Mouse (Mus musculus) liver, adult 2 months (tissue): ENCODE data around the gene Cyth1. TPM values are rescaled to one million over a fixed set of nuclear protein-coding genes. Genes with fewer than 3 reads are reported as not detected.

Experiments
- DNase-seq: peaks from one replicate; pipeline ENCODE4 v3.0.0-alpha.2; 2011; ENCODE audit warnings: low read depth, low spot score; ENCODE audit errors: extremely low read depth
- H3K27ac ChIP-seq: fragments of 200-500 bp; replicated peaks from 2 replicates; pipeline ENCODE4 v1.5.1; 2012; ENCODE audit warnings: low read depth, mild to moderate bottlenecking, control low read depth, inconsistent platforms, low read length; ENCODE audit not compliant: insufficient read depth
- H3K27me3 ChIP-seq: fragments of 200-500 bp; 2 replicates; pipeline ENCODE4 v1.6.1; 2012; ENCODE audit warnings: mild to moderate bottlenecking, moderate library complexity, low read length, inconsistent platforms; ENCODE audit not compliant: control insufficient read depth, insufficient read depth
- H3K36me3 ChIP-seq: fragments of 200-500 bp; 2 replicates; pipeline ENCODE4 v1.6.1; 2012; ENCODE audit warnings: low read length, inconsistent platforms; ENCODE audit not compliant: control insufficient read depth, insufficient read depth
- H3K4me1 ChIP-seq: fragments of 200-500 bp; 2 replicates; pipeline ENCODE4 v1.6.1; 2011; ENCODE audit warnings: low read length; ENCODE audit not compliant: control insufficient read depth, insufficient read depth
- H3K4me3 ChIP-seq: fragments of 200-500 bp; 2 replicates; pipeline ENCODE4 v1.5.1; 2011; ENCODE audit warnings: low read depth, mild to moderate bottlenecking, control low read depth, low read length, moderate library complexity; ENCODE audit not compliant: insufficient read depth
- H3K79me2 ChIP-seq: fragments of 200-500 bp; 2 replicates; pipeline ENCODE4 v1.6.1; 2012; ENCODE audit warnings: inconsistent platforms, mild to moderate bottlenecking, low read length, moderate library complexity; ENCODE audit not compliant: control insufficient read depth, insufficient read depth
- H3K9ac ChIP-seq: fragments of 200-500 bp; 2 replicates; pipeline ENCODE4 v1.6.1; 2012; ENCODE audit warnings: low read depth, mild to moderate bottlenecking, control low read depth, inconsistent platforms, low read length
- CTCF ChIP-seq: fragments of 200-500 bp; IDR thresholded peaks from 2 replicates; pipeline ENCODE4 v1.5.1; 2011; ENCODE audit warnings: low read depth, low read length, control low read depth
- POLR2A ChIP-seq: fragments of 200-500 bp; IDR thresholded peaks from 2 replicates; pipeline ENCODE4 v1.6.1; 2011; ENCODE audit warnings: low read length, control low read depth; ENCODE audit not compliant: insufficient read depth; ENCODE audit errors: extremely low read depth
- WGBS: fragments of 180-500 bp; shearing (Covaris S2); methylation state at CpG from one replicate; pipeline ENCODE4 v1.1.7; 2018; 5-methylcytosine and 5-hydroxymethylcytosine counted together
- polyA plus RNA-seq: library from polyadenylated mRNA; depleted of rRNA; stranded (reverse); fragments of >200 nt; gene quantifications from 2 replicates; pipeline ENCODE4 v1.2.3, GENCODE M21; 2012
- total RNA-seq: library from RNA; depleted of rRNA; stranded (reverse); fragments of >200 nt; gene quantifications from 2 replicates; pipeline ENCODE4 v1.2.3, GENCODE M21; 2014

Gene Cyth1
- total and polyA plus RNA-seq, 2 experiments: 14.7 to 32.4 TPM

DNA sequence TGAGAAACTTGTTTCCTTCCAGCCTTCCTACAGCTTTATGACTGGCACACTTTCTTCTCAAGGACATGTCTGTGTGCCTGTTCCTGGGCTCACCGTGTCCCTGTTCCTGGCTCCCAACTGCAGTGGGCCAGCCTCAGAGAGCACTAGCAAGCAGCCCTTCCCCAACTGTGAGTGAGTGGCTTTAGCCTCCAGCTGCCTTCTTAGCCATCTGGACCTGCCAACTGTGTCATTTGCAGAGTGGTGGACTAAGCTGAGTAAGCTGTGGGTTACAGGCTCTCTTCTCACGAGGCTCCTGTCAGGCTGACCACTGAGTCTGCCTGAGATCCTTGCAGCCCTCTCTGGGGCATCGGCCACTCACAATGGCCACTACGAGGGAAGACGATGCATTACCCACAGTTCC is 75.6 kb downstream of the Cyth1 start:
- TF ChIP-seq CTCF (no peak), POLR2A (no peak)
- H3K79me2 ChIP-seq: no peaks in the 10 kb centered on the region
- no peaks in the 10 kb centered on the region for H3K27me3 ChIP-seq
- no peak overlapping the region for H3K9ac ChIP-seq
- no peak for DNase-seq
- no peaks in the 10 kb centered on the region for H3K4me1 ChIP-seq
- WGBS: 89% methylated on average over 5 of the region's 5 CpGs
- H3K4me3 ChIP-seq: no peak overlapping the region
- peaks cover 45% of the 10 kb centered on the region for H3K36me3 ChIP-seq
- no peak overlapping the region for H3K27ac ChIP-seq

DNA sequence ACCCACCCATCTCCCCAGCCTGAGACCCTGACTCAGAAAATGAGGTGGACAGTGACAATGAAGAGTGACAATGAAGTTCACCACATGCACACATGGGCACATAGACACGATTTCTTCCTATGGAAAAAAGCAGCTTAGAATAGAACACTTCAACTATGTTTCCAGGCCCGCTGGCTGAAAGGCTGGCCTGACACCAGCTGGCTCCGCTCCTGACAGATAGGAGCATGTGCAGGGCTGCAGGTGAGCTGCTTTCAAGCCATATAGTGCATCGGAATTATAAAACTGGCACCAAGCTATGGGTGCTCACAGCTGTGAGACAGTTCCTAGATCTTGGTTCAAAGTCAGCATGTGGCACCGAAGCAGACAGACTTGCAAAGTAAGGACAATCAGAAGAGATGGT is 78.1 kb downstream of the Cyth1 start:
- Histone ChIP-seq H3K4me3 (no peak overlapping the region), H3K4me1 (no peaks in the 10 kb centered on the region), H3K27ac (no peak overlapping the region), H3K27me3 (no peaks in the 10 kb centered on the region), H3K36me3 (peaks cover 38% of the 10 kb centered on the region), H3K79me2 (no peaks in the 10 kb centered on the region), H3K9ac (no peak overlapping the region)
- TF ChIP-seq POLR2A (no peak), CTCF (no peak)
- 84% methylated on average over 5 of the region's 5 CpGs for WGBS
- DNase-seq: no peak

GRCm38 (mm10) chr11:118168714-118169113 is 79.7 kb downstream of the Cyth1 start:
- Histone ChIP-seq H3K79me2 (no peaks in the 10 kb centered on the region), H3K9ac (no peak overlapping the region), H3K4me1 (no peaks in the 10 kb centered on the region), H3K27ac (no peak overlapping the region), H3K36me3 (peaks cover 40% of the 10 kb centered on the region), H3K27me3 (no peaks in the 10 kb centered on the region), H3K4me3 (no peak overlapping the region)
- WGBS: 94% methylated on average over 9 of the region's 9 CpGs
- no peak for DNase-seq
- TF ChIP-seq POLR2A: no peak
- TF ChIP-seq CTCF: no peak

DNA sequence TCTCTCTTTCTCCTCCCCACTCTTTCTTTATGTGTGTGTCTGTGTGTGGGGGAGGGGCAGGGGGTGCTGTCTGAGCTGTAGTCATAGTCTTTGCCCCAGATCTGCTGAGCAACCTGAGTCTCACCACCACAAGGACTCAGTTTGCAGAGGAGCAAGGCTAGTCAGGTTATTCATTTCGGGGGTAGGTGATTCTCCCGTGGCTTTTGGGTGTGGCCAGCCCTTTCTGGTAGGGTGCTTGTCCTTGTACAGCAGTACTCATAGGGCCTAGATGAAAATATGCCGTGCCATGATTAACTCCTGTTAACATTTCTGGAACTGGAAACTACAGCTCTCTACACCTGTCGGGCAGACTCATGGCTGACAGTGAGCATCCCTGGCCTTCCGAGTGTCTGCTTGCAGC is 81.8 kb downstream of the Cyth1 start:
- TF ChIP-seq CTCF (no peak), POLR2A (no peak)
- no peak overlapping the region for H3K4me3 ChIP-seq
- no peak overlapping the region for H3K9ac ChIP-seq
- H3K4me1 ChIP-seq: no peaks in the 10 kb centered on the region
- no peak for DNase-seq
- no peak overlapping the region for H3K27ac ChIP-seq
- WGBS: 95% methylated on average over 5 of the region's 5 CpGs
- H3K27me3 ChIP-seq: no peaks in the 10 kb centered on the region
- peaks cover 39% of the 10 kb centered on the region for H3K36me3 ChIP-seq
- no peaks in the 10 kb centered on the region for H3K79me2 ChIP-seq

GRCm38 (mm10) chr11:118165681-118166080 is 82.7 kb downstream of the Cyth1 start:
- Histone ChIP-seq H3K27ac (no peak overlapping the region), H3K4me3 (no peak overlapping the region), H3K36me3 (peaks cover 37% of the 10 kb centered on the region), H3K9ac (no peak overlapping the region), H3K79me2 (no peaks in the 10 kb centered on the region), H3K27me3 (no peaks in the 10 kb centered on the region), H3K4me1 (no peaks in the 10 kb centered on the region)
- WGBS: 90% methylated on average over 11 of the region's 11 CpGs
- no peak for DNase-seq
- TF ChIP-seq CTCF (no peak), POLR2A (no peak)

DNA sequence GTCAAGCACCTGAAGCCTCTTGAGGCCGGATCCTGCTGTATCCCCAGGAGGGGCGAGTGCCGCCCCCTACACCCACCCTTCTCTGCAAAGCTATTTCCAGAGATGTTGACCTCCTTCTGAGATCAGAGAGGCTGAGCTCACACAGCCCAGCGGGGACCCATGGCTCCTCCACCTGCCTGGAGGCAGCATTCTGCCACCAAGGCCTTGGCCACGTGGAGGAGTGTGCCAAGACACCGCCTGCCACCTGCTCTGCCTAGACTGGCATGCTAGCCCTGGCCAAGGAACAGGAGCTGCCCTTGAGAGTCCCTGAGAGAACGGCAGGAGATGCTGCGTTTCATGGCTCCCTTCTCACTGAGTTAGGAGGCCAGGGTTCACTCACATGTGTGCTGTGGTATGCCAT is 83.8 kb downstream of the Cyth1 start:
- H3K79me2 ChIP-seq: no peaks in the 10 kb centered on the region
- no peak overlapping the region for H3K4me3 ChIP-seq
- H3K27me3 ChIP-seq: no peaks in the 10 kb centered on the region
- peaks cover 26% of the 10 kb centered on the region for H3K36me3 ChIP-seq
- no peaks in the 10 kb centered on the region for H3K4me1 ChIP-seq
- no peak for DNase-seq
- TF ChIP-seq CTCF (no peak), POLR2A (no peak)
- 90% methylated on average over 8 of the region's 8 CpGs for WGBS
- no peak overlapping the region for H3K27ac ChIP-seq
- no peak overlapping the region for H3K9ac ChIP-seq
